Mouse (Mus musculus) cerebral cortex, adult 2 months (tissue): ENCODE measurements around the gene Isl2.

Experiments
- WGBS: fragments of 180-500 bp; shearing (Covaris S2); methylation state at CpG from one replicate; pipeline ENCODE4 v1.1.7; 2018; 5-methylcytosine and 5-hydroxymethylcytosine counted together

Gene Isl2

GRCm38 (mm10) chr9:55538377-55538776 is at the start of gene Isl2:
TSS of gene Isl2 (plus strand) at chr9:55538672.
- WGBS: 20% methylated on average over 4 of the region's 4 CpGs

GRCm38 (mm10) chr9:55507922-55508321 is 30.6 kb upstream of the Isl2 start:
- WGBS: 67% methylated on average over 3 of the region's 3 CpGs

GRCm38 (mm10) chr9:55508701-55509100 is 29.8 kb upstream of the Isl2 start:
- 66% methylated on average over 4 of the region's 4 CpGs for WGBS

GRCm38 (mm10) chr9:55509731-55510130 is 28.7 kb upstream of the Isl2 start:
- 86% methylated on average over 1 of the region's 1 CpGs for WGBS

- 82% methylated on average over 10 of the region's 10 CpGs for WGBS
Measured at GRCm38 (mm10) chr9:55510651-55511235, 27.7 kb upstream of the Isl2 start.

GRCm38 (mm10) chr9:55511521-55511993 is 26.9 kb upstream of the Isl2 start:
- WGBS: 0% methylated on average over 32 of the region's 32 CpGs

- under 1% methylated on average over 47 of the region's 47 CpGs for WGBS
Measured at GRCm38 (mm10) chr9:55512027-55512543, 26.4 kb upstream of the Isl2 start, which contains the start of gene Etfa. TSS of gene Etfa (minus strand) at chr9:55512243.

GRCm38 (mm10) chr9:55525716-55526115 is 12.8 kb upstream of the Isl2 start:
- WGBS: 58% methylated on average over 4 of the region's 4 CpGs

- WGBS: 20% methylated on average over 3 of the region's 3 CpGs
Measured at GRCm38 (mm10) chr9:55535907-55536306, 2.6 kb upstream of the Isl2 start.

- WGBS: 10% methylated on average over 1 of the region's 1 CpGs
Measured at GRCm38 (mm10) chr9:55539006-55539405, 534 bp downstream of the Isl2 start.

- 7% methylated on average over 31 of the region's 31 CpGs for WGBS
Measured at GRCm38 (mm10) chr9:55539661-55540390, 1.4 kb downstream of the Isl2 start.

- 6% methylated on average over 12 of the region's 12 CpGs for WGBS
Measured at GRCm38 (mm10) chr9:55540391-55540770, 1.9 kb downstream of the Isl2 start.

GRCm38 (mm10) chr9:55540888-55541287 is 2.4 kb downstream of the Isl2 start:
- 2% methylated on average over 28 of the region's 28 CpGs for WGBS

GRCm38 (mm10) chr9:55541681-55542365 is 3.4 kb downstream of the Isl2 start:
- 3% methylated on average over 59 of the region's 59 CpGs for WGBS

GRCm38 (mm10) chr9:55542366-55543325 is 4.2 kb downstream of the Isl2 start:
- 7% methylated on average over 59 of the region's 59 CpGs for WGBS

GRCm38 (mm10) chr9:55543336-55543702 is 4.8 kb downstream of the Isl2 start:
- 28% methylated on average over 8 of the region's 8 CpGs for WGBS

- WGBS: 3% methylated on average over 46 of the region's 46 CpGs
Measured at GRCm38 (mm10) chr9:55543703-55544401, 5.4 kb downstream of the Isl2 start.

GRCm38 (mm10) chr9:55544861-55545555 is 6.5 kb downstream of the Isl2 start:
- 4% methylated on average over 30 of the region's 30 CpGs for WGBS

GRCm38 (mm10) chr9:55545556-55546175 is 7.2 kb downstream of the Isl2 start:
- 5% methylated on average over 41 of the region's 41 CpGs for WGBS
